Comparison of ENCODE assay signal across 8 mouse cellular contexts in genomic region chr6:42227240-42228101, GRCm38 (mm10). TPM values are rescaled to one million over a fixed set of nuclear protein-coding genes. Genes with fewer than 3 reads are reported as not detected.
A peak's percentile ranks its signal among the peaks of the same experiment; 100 is the strongest.
DNase-seq lines count a peak whose midpoint lies in the region; ATAC-seq and TF ChIP-seq lines count a peak whose summit lies in the region.

No protein-coding gene starts in this region.

- no peaks in the 10 kb centered on the region for H3K36me3 ChIP-seq in liver, embryonic 12.5 days
- no peaks in the 10 kb centered on the region for H3K36me3 ChIP-seq in embryonic facial prominence, embryonic 10.5 days (replicated peaks)
- no peaks in the 10 kb centered on the region for H3K36me3 ChIP-seq in hindbrain, postnatal 0 days (ENCODE audit: insufficient read depth, low read length)
- H3K36me3 ChIP-seq in midbrain, embryonic 15.5 days (replicated peaks) = no peaks in the 10 kb centered on the region
- H3K36me3 ChIP-seq in splenic B cell, adult 2 months (ENCODE audit: control insufficient read depth, insufficient read depth, low read length, poor library complexity, severe bottlenecking) = no peaks in the 10 kb centered on the region

- H3K4me3 ChIP-seq in liver, embryonic 12.5 days = no peak overlapping the region
- H3K4me3 ChIP-seq in embryonic facial prominence, embryonic 10.5 days = no peak overlapping the region
- H3K4me3 ChIP-seq in hindbrain, postnatal 0 days (ENCODE audit: low read length) = no peak overlapping the region
- H3K4me3 ChIP-seq in midbrain, embryonic 15.5 days = no peak overlapping the region

- H3K9ac ChIP-seq in liver, embryonic 12.5 days = no peak overlapping the region
- H3K9ac ChIP-seq in hindbrain, postnatal 0 days (replicated peaks; ENCODE audit: low read length) = no peak overlapping the region
- H3K9ac ChIP-seq in midbrain, embryonic 15.5 days = no peak overlapping the region

- H3K9me3 ChIP-seq in liver, embryonic 12.5 days (replicated peaks) = no peaks in the 10 kb centered on the region
- no peaks in the 10 kb centered on the region for H3K9me3 ChIP-seq in embryonic facial prominence, embryonic 10.5 days
- no peaks in the 10 kb centered on the region for H3K9me3 ChIP-seq in hindbrain, postnatal 0 days (ENCODE audit: low read length)
- H3K9me3 ChIP-seq in midbrain, embryonic 15.5 days = no peaks in the 10 kb centered on the region

- peak; percentile 82 for TF ChIP-seq CTCF in hindbrain, postnatal 0 days (IDR thresholded peaks at IDR 0.05; ENCODE audit: low read depth)

- peak; percentile 65 for DNase-seq in liver
- peak; percentile 71 for DNase-seq in adrenal gland, postnatal 25 days
- peak; percentile 69 for DNase-seq in embryonic facial prominence, embryonic 10.5 days (ENCODE audit: low spot score)
- DNase-seq in hindbrain, postnatal 0 days (ENCODE audit: low spot score) = peak; percentile 87
- peak; percentile 39 to 54 for DNase-seq in left cerebral cortex, postnatal 10 days (ENCODE audit: extremely low spot score in 1 of 2, low spot score in 2 of 2)
- peak; percentile 86 for DNase-seq in splenic B cell, adult 2 months (ENCODE audit: low read depth, low spot score)

- 29% methylated on average over 17 of the region's 17 CpGs for WGBS in liver, embryonic 12.5 days (ENCODE audit: insufficient replicate concordance)
- WGBS in embryonic facial prominence, embryonic 10.5 days = 34% methylated on average over 17 of the region's 17 CpGs
- 32% methylated on average over 17 of the region's 17 CpGs for WGBS in hindbrain, postnatal 0 days
- 34% methylated on average over 17 of the region's 17 CpGs for WGBS in midbrain, embryonic 15.5 days

- H3K27me3 ChIP-seq in liver, embryonic 12.5 days (replicated peaks) = peaks cover 10% of the 10 kb centered on the region; the same call in 1 of the 2 replicates
- H3K27me3 ChIP-seq in embryonic facial prominence, embryonic 10.5 days (replicated peaks; ENCODE audit: low read depth, poor library complexity, severe bottlenecking) = no peaks in the 10 kb centered on the region
- no peaks in the 10 kb centered on the region for H3K27me3 ChIP-seq in hindbrain, postnatal 0 days (ENCODE audit: insufficient read depth, low read length)
- H3K27me3 ChIP-seq in midbrain, embryonic 15.5 days (replicated peaks) = no peaks in the 10 kb centered on the region
- no peaks in the 10 kb centered on the region for H3K27me3 ChIP-seq in splenic B cell, adult 2 months (ENCODE audit: control insufficient read depth, insufficient read depth, low read length, poor library complexity, severe bottlenecking)

- no peak overlapping the region for H3K27ac ChIP-seq in liver, embryonic 12.5 days
- no peak overlapping the region for H3K27ac ChIP-seq in embryonic facial prominence, embryonic 10.5 days (replicated peaks)
- no peak overlapping the region for H3K27ac ChIP-seq in hindbrain, postnatal 0 days
- H3K27ac ChIP-seq in midbrain, embryonic 15.5 days = no peak overlapping the region

- H3K4me1 ChIP-seq in liver, embryonic 12.5 days = no peaks in the 10 kb centered on the region
- no peaks in the 10 kb centered on the region for H3K4me1 ChIP-seq in embryonic facial prominence, embryonic 10.5 days
- H3K4me1 ChIP-seq in hindbrain, postnatal 0 days (ENCODE audit: insufficient read depth, low read length) = no peaks in the 10 kb centered on the region
- H3K4me1 ChIP-seq in midbrain, embryonic 15.5 days = no peaks in the 10 kb centered on the region

- no peak overlapping the region for H3K4me2 ChIP-seq in liver, embryonic 12.5 days
- no peak overlapping the region for H3K4me2 ChIP-seq in hindbrain, postnatal 0 days (ENCODE audit: low read depth, low read length)
- H3K4me2 ChIP-seq in midbrain, embryonic 15.5 days = no peak overlapping the region

- intact Hi-C loops in left cerebral cortex, postnatal 10 days (cut with DNase I) = loop anchor here (2.0 to 5.0 kb wide), 2 partner anchors 35 to 355 kb away; partner anchors contain the start of genes Casp2 and Tmem139

- no peak for ATAC-seq in liver, embryonic 12.5 days
- no peak for ATAC-seq in hindbrain, postnatal 0 days
- ATAC-seq in midbrain, embryonic 15.5 days (replicated peaks) = 0 out of 2 replicates have a peak, but pooled peaks have one; percentile 73

RNA-seq across cellular contexts. Expression of gene Tas2r144, which starts 12.3 kb away (rescaled TPM):
- polyA plus RNA-seq in liver, embryonic 12.5 days (2016; fragmentation: Nextera tagmentation; extraction: Ambion mirVana) = not detected in 2 replicates
- not detected in 2 replicates for total RNA-seq in adrenal gland, postnatal 25 days (2021)
- polyA plus RNA-seq in embryonic facial prominence, embryonic 10.5 days (2016; fragmentation: Nextera tagmentation; extraction: Ambion mirVana) = not detected in 2 replicates
- not detected in 2 replicates for total RNA-seq in hindbrain, postnatal 0 days (2014; rRNA removed)
- not detected in 2 replicates for polyA plus RNA-seq in hindbrain, postnatal 0 days (2015; fragmentation: Nextera tagmentation; extraction: Ambion mirVana)
- total RNA-seq in left cerebral cortex, postnatal 10 days (2021) = not detected
- polyA plus RNA-seq in midbrain, embryonic 15.5 days (2015; fragmentation: Nextera tagmentation; extraction: Ambion mirVana) = not detected in 2 replicates

RNA-seq across cellular contexts. Expression of gene Gstk1, which starts 18.3 kb away (rescaled TPM):
- polyA plus RNA-seq in liver, embryonic 12.5 days (2016; fragmentation: Nextera tagmentation; extraction: Ambion mirVana) = 7.3 and 8.3 TPM in 2 replicates
- 263 and 300 TPM in 2 replicates for total RNA-seq in adrenal gland, postnatal 25 days (2021)
- 18.1 and 18.7 TPM in 2 replicates for polyA plus RNA-seq in embryonic facial prominence, embryonic 10.5 days (2016; fragmentation: Nextera tagmentation; extraction: Ambion mirVana)
- 6.5 and 12.2 TPM in 2 replicates for total RNA-seq in hindbrain, postnatal 0 days (2014; rRNA removed)
- 15.5 and 17.7 TPM in 2 replicates for polyA plus RNA-seq in hindbrain, postnatal 0 days (2015; fragmentation: Nextera tagmentation; extraction: Ambion mirVana)
- total RNA-seq in left cerebral cortex, postnatal 10 days (2021) = 1 to 10 TPM; 5.1 to 7.1 TPM
- polyA plus RNA-seq in midbrain, embryonic 15.5 days (2015; fragmentation: Nextera tagmentation; extraction: Ambion mirVana) = 8.7 and 10.1 TPM in 2 replicates

RNA-seq across cellular contexts. Expression of gene Tmem139, which starts 34.3 kb away (rescaled TPM):
- polyA plus RNA-seq in liver, embryonic 12.5 days (2016; fragmentation: Nextera tagmentation; extraction: Ambion mirVana) = not detected in 2 replicates
- 3.9 TPM in 2 replicates for total RNA-seq in adrenal gland, postnatal 25 days (2021)
- polyA plus RNA-seq in embryonic facial prominence, embryonic 10.5 days (2016; fragmentation: Nextera tagmentation; extraction: Ambion mirVana) = 0.60 and 0.90 TPM in 2 replicates
- 0.21 TPM in 1 of 2 replicates, not detected in the other for total RNA-seq in hindbrain, postnatal 0 days (2014; rRNA removed)
- polyA plus RNA-seq in hindbrain, postnatal 0 days (2015; fragmentation: Nextera tagmentation; extraction: Ambion mirVana) = 0.21 TPM in 1 of 2 replicates, not detected in the other
- not detected for total RNA-seq in left cerebral cortex, postnatal 10 days (2021)
- not detected in 2 replicates for polyA plus RNA-seq in midbrain, embryonic 15.5 days (2015; fragmentation: Nextera tagmentation; extraction: Ambion mirVana)

RNA-seq across cellular contexts. Expression of gene Casp2, which starts 37.3 kb away (rescaled TPM):
- polyA plus RNA-seq in liver, embryonic 12.5 days (2016; fragmentation: Nextera tagmentation; extraction: Ambion mirVana) = 34.4 and 36.0 TPM in 2 replicates
- 29.7 and 36.5 TPM in 2 replicates for total RNA-seq in adrenal gland, postnatal 25 days (2021)
- polyA plus RNA-seq in embryonic facial prominence, embryonic 10.5 days (2016; fragmentation: Nextera tagmentation; extraction: Ambion mirVana) = 79.5 and 85.3 TPM in 2 replicates
- total RNA-seq in hindbrain, postnatal 0 days (2014; rRNA removed) = 31.7 and 43.0 TPM in 2 replicates
- 20.3 and 22.2 TPM in 2 replicates for polyA plus RNA-seq in hindbrain, postnatal 0 days (2015; fragmentation: Nextera tagmentation; extraction: Ambion mirVana)
- total RNA-seq in left cerebral cortex, postnatal 10 days (2021) = 10 to 100 TPM; 29.7 to 35.5 TPM
- polyA plus RNA-seq in midbrain, embryonic 15.5 days (2015; fragmentation: Nextera tagmentation; extraction: Ambion mirVana) = 45.9 and 47.7 TPM in 2 replicates

RNA-seq across cellular contexts. Expression of gene Clcn1, which starts 59.0 kb away (rescaled TPM):
- 0.12 TPM in 1 of 2 replicates, not detected in the other for polyA plus RNA-seq in liver, embryonic 12.5 days (2016; fragmentation: Nextera tagmentation; extraction: Ambion mirVana)
- total RNA-seq in adrenal gland, postnatal 25 days (2021) = 0.21 TPM in 1 of 2 replicates, not detected in the other
- polyA plus RNA-seq in embryonic facial prominence, embryonic 10.5 days (2016; fragmentation: Nextera tagmentation; extraction: Ambion mirVana) = 0.80 and 1.1 TPM in 2 replicates
- total RNA-seq in hindbrain, postnatal 0 days (2014; rRNA removed) = 2.0 and 3.5 TPM in 2 replicates
- polyA plus RNA-seq in hindbrain, postnatal 0 days (2015; fragmentation: Nextera tagmentation; extraction: Ambion mirVana) = 0.43 and 0.95 TPM in 2 replicates
- 1 to 10 TPM; 3.9 to 4.8 TPM for total RNA-seq in left cerebral cortex, postnatal 10 days (2021)
- polyA plus RNA-seq in midbrain, embryonic 15.5 days (2015; fragmentation: Nextera tagmentation; extraction: Ambion mirVana) = 1.7 and 2.6 TPM in 2 replicates
